Mouse (Mus musculus): ENCODE data around the gene Trp53bp2. TPM values are rescaled to one million over a fixed set of nuclear protein-coding genes. Genes with fewer than 3 reads are reported as not detected.

The Trp53bp2 gene
- polyA plus RNA-seq, 1 experiment from 2014 or later = 22.4 TPM

DNA sequence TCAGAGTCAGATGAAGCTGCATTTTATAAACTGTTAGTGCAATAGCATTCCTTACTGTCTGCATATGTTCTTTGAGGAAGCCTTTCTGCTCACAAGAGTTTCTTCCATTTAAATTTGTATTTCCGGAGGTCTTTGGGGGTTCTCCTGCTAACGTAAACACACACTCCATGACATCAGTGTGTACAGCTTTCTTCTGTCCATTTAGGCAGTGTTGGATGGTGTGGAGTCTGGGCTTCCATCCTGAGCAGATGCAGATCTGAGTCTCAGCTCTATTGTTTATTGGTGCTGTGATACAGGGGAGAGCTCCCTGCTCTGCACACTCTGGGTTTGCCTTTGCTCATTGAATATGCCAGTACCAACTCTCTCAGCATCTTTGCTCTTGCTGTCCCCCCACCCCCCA, 9.8 kb upstream of the Trp53bp2 start:
- H3K4me2 ChIP-seq (ENCODE audit: low read depth, low read length) = no peak overlapping the region
- peak; percentile 88 for ATAC-seq (ENCODE audit: low read depth)
- H3K27me3 ChIP-seq (ENCODE audit: control insufficient read depth, insufficient read depth, low read depth, low read length) = no peaks in the 10 kb centered on the region

GRCm38 (mm10) chr1:182399908-182400307, 9.1 kb upstream of the Trp53bp2 start:
- Histone ChIP-seq H3K36me3 (ENCODE audit: control insufficient read depth, insufficient read depth, low read length) (no peaks in the 10 kb centered on the region), H3K4me3 (ENCODE audit: low read length) (no peak overlapping the region), H3K27ac (ENCODE audit: low read length) (peak overlapping the region; percentile 91), H3K9me3 (ENCODE audit: control insufficient read depth, low read length) (no peaks in the 10 kb centered on the region), H3K4me2 (ENCODE audit: low read depth, low read length) (no peak overlapping the region), H3K4me1 (replicated peaks; ENCODE audit: control insufficient read depth, insufficient read depth, low read length) (peaks cover 31% of the 10 kb centered on the region), H3K9ac (ENCODE audit: low read length) (no peak overlapping the region), H3K27me3 (ENCODE audit: control insufficient read depth, insufficient read depth, low read depth, low read length) (no peaks in the 10 kb centered on the region)
- ATAC-seq (ENCODE audit: low read depth) = peak; percentile 22; the same call in 1 of the 2 replicates
- whole genome bisulfite sequencing = 53% methylated on average over 3 of the region's 3 CpGs

More for the DNA sequence above, 9.8 kb upstream of the Trp53bp2 start:
- Histone ChIP-seq H3K4me3 (ENCODE audit: low read length) (no peak overlapping the region), H3K36me3 (ENCODE audit: control insufficient read depth, insufficient read depth, low read length) (no peaks in the 10 kb centered on the region), H3K9me3 (ENCODE audit: control insufficient read depth, low read length) (no peaks in the 10 kb centered on the region), H3K27ac (ENCODE audit: low read length) (peak overlapping the region; percentile 91), H3K4me1 (replicated peaks; ENCODE audit: control insufficient read depth, insufficient read depth, low read length) (peaks cover 31% of the 10 kb centered on the region), H3K9ac (ENCODE audit: low read length) (0 out of 2 replicates have a peak overlapping the region, but pooled peaks have one; percentile 30)
- WGBS = 22% methylated on average over 2 of the region's 2 CpGs

DNA sequence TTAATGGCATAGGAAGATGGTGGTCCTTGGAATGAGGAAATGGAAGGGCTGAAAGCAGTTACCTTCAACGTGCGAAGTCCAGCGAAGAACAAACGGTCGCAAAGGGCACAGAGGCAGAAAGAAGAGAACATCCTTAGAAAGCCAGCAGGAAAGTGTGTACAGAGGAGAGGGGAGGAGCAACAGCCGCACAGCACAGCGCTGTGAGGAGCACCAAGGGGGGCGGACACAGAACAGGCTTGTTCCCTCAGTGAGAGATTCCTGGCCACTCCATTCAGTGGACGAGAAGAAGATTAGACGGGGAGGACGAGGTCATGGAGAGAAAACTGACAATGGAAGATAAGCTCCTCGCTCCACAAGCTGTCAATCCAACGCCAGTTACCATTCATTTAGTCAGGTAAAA, 5.9 kb upstream of the Trp53bp2 start:
- no peak overlapping the region for H3K4me2 ChIP-seq (ENCODE audit: low read depth, low read length)
- H3K27ac ChIP-seq (ENCODE audit: low read length) = no peak overlapping the region
- no peak for ATAC-seq (ENCODE audit: low read depth)
- 33% methylated on average over 13 of the region's 13 CpGs for WGBS
- no peaks in the 10 kb centered on the region for H3K9me3 ChIP-seq (ENCODE audit: control insufficient read depth, low read length)
- H3K36me3 ChIP-seq (ENCODE audit: control insufficient read depth, insufficient read depth, low read length) = no peaks in the 10 kb centered on the region
- H3K9ac ChIP-seq (ENCODE audit: low read length) = no peak overlapping the region
- peaks cover 37% of the 10 kb centered on the region for H3K4me1 ChIP-seq (replicated peaks; ENCODE audit: control insufficient read depth, insufficient read depth, low read length)
- H3K27me3 ChIP-seq (ENCODE audit: control insufficient read depth, insufficient read depth, low read depth, low read length) = no peaks in the 10 kb centered on the region
- H3K4me3 ChIP-seq (ENCODE audit: low read length) = no peak overlapping the region

DNA sequence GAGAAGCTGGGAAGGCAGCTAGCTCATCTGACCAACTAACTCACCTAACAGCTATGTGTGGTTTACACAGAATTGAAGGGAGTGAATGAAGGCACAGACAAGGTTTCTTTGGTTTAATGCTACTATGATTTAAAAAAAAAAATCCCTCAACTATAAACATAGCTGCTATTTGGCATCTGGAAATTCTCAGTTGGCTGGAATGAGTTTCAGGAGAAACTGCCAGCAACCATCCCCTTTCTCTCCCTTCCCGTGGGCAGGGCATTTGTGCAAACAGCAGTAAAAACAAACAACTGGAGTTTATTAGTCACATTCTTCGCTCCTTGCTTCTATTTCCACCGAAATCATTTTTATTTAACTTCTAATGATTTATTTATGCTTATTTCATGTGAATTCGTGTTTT, 2.4 kb upstream of the Trp53bp2 start:
- Histone ChIP-seq H3K36me3 (ENCODE audit: control insufficient read depth, insufficient read depth, low read length) (no peaks in the 10 kb centered on the region), H3K9me3 (ENCODE audit: control insufficient read depth, low read length) (no peaks in the 10 kb centered on the region), H3K27ac (ENCODE audit: low read length) (peak overlapping the region; percentile 29; the same call in 1 of the 2 replicates), H3K27me3 (ENCODE audit: control insufficient read depth, insufficient read depth, low read depth, low read length) (no peaks in the 10 kb centered on the region), H3K4me1 (replicated peaks; ENCODE audit: control insufficient read depth, insufficient read depth, low read length) (peaks cover 29% of the 10 kb centered on the region), H3K9ac (ENCODE audit: low read length) (no peak overlapping the region), H3K4me2 (ENCODE audit: low read depth, low read length) (no peak overlapping the region), H3K4me3 (ENCODE audit: low read length) (no peak overlapping the region)
- ATAC-seq (ENCODE audit: low read depth) = no peak
- 43% methylated on average over 4 of the region's 4 CpGs for WGBS

DNA sequence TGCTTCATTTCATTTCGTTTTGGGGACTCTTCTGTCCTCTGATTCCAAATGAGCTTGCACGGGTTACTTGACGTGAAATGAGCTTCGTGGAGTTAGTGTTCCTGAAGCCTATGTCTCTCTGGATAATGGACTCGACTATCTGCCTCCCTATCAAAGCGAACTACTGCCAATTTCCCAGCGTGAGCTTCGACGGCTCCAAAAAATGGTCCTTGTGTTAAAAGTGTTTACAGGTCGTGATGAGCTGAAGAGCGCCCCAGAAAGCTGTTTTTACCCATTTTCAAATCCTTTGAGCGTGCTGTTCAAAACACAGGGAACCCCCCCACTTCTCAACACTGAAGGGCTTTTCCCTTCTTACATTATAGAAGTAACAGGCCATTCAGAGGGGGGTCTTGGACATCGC, 729 bp upstream of the Trp53bp2 start:
- Histone ChIP-seq H3K4me2 (ENCODE audit: low read depth, low read length) (peak overlapping the region; percentile 75), H3K4me1 (replicated peaks; ENCODE audit: control insufficient read depth, insufficient read depth, low read length) (peaks cover 31% of the 10 kb centered on the region), H3K9me3 (ENCODE audit: control insufficient read depth, low read length) (no peaks in the 10 kb centered on the region), H3K27ac (ENCODE audit: low read length) (peak overlapping the region; percentile 94), H3K36me3 (ENCODE audit: control insufficient read depth, insufficient read depth, low read length) (no peaks in the 10 kb centered on the region), H3K4me3 (ENCODE audit: low read length) (peak overlapping the region; percentile 99), H3K9ac (ENCODE audit: low read length) (peak overlapping the region; percentile 85), H3K27me3 (ENCODE audit: control insufficient read depth, insufficient read depth, low read depth, low read length) (no peaks in the 10 kb centered on the region)
- ATAC-seq (ENCODE audit: low read depth) = no peak
- 5% methylated on average over 13 of the region's 13 CpGs for WGBS

DNA sequence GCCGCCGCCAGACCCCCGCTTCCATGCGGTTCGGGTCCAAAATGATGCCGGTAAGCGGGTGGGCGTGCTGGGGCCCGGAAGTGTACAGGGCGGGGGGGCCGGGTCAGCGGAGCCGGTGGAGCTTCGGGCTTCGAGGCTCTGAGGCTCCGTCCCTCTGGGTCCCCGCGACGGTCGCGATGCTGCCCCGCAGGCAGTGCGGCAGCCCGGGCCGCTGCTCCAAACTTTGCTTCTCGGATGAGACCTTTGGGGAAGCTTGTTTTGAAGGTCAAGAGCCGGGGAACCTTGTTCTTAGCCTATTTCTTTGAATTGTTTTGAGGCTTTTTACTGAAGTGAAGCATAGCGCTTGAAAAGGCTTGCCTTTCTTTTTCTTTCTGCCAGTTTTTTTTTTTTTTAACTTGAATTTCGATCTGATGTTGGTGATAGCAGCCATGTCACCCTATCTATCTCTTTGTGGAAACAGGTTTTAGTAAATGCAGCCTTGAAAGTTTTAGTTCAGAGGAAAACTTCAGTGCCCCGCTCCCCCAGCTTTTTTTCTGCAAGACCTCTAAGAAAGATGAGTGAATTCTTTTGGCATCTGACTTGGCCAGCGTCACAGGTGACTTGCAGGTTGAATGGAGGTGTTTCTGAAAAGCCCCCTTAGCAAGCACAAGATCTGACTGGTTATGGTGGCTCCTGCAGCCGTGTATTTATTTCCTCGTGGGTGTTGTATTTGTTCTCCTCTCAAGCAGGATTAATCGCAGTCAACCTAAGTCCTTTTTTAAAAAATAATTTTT, 615 bp downstream of the Trp53bp2 start:
- H3K27ac ChIP-seq (ENCODE audit: low read length) = peak overlapping the region; percentile 93
- H3K4me2 ChIP-seq (ENCODE audit: low read depth, low read length) = peak overlapping the region; percentile 86
- no peaks in the 10 kb centered on the region for H3K27me3 ChIP-seq (ENCODE audit: control insufficient read depth, insufficient read depth, low read depth, low read length)
- H3K4me3 ChIP-seq (ENCODE audit: low read length) = peak overlapping the region; percentile 99
- H3K36me3 ChIP-seq (ENCODE audit: control insufficient read depth, insufficient read depth, low read length) = no peaks in the 10 kb centered on the region
- WGBS = 1% methylated on average over 32 of the region's 34 CpGs
- no peaks in the 10 kb centered on the region for H3K9me3 ChIP-seq (ENCODE audit: control insufficient read depth, low read length)
- H3K4me1 ChIP-seq (replicated peaks; ENCODE audit: control insufficient read depth, insufficient read depth, low read length) = peaks cover 30% of the 10 kb centered on the region
- H3K9ac ChIP-seq (ENCODE audit: low read length) = peak overlapping the region; percentile 98
- peak; percentile 62 for ATAC-seq (ENCODE audit: low read depth)

DNA sequence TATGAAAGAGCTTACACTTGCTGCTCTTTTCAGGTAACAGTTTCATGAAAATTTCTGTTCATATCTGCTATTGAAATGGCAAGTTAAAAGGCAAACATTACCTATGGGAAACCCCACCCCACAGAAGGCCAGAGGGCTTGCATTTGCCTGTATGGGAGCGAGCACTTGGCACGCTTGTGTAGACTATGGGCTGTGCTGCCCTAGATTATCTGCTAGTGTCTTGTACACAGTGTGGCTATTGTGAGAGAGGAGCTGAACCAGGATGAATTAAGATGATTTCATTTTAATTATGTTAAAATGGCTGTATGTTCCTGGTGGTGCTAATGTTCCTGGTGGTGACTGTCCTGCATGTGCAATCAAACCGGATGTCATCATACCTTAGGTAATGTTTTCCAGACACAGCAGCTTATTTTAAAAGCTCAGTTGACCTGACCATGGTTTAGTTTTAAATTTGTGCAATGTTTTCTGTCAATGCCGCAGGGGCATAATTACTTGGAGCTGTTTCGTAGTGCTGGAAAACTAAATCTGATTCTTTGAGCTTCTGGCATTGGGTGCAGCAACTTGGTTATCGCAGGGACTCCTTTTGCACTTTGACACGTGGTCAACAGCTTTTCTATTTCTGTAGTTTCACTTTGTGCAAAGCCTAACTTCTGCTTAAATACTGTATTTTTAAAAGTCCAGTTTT, 3.8 kb downstream of the Trp53bp2 start:
- Histone ChIP-seq H3K27ac (ENCODE audit: low read length) (no peak overlapping the region), H3K9me3 (ENCODE audit: control insufficient read depth, low read length) (no peaks in the 10 kb centered on the region), H3K27me3 (ENCODE audit: control insufficient read depth, insufficient read depth, low read depth, low read length) (no peaks in the 10 kb centered on the region), H3K4me2 (ENCODE audit: low read depth, low read length) (no peak overlapping the region), H3K4me3 (ENCODE audit: low read length) (no peak overlapping the region), H3K9ac (ENCODE audit: low read length) (no peak overlapping the region), H3K36me3 (ENCODE audit: control insufficient read depth, insufficient read depth, low read length) (no peaks in the 10 kb centered on the region), H3K4me1 (replicated peaks; ENCODE audit: control insufficient read depth, insufficient read depth, low read length) (peaks cover 24% of the 10 kb centered on the region)
- no peak for ATAC-seq (ENCODE audit: low read depth)
- WGBS = 74% methylated on average over 7 of the region's 7 CpGs

DNA sequence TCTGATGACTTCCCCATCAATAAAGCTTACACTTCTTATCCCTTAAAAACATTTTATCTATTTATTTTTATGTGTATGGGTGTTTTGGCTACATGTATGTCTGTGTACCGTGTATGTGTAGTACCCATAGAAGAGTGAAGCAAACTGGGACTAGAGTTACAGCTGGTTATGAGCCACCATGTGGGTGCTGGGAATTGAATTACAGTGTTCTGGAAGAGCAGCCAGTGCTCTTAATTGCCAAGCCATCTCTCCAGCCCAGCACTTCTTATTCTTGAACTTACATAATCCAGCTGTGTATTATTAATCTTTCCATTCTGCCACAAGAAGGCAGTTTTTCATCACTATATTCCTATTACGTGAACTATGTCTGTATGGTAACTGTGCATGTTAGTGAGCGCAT, 10.5 kb downstream of the Trp53bp2 start:
- Histone ChIP-seq H3K9me3 (ENCODE audit: control insufficient read depth, low read length) (no peaks in the 10 kb centered on the region), H3K4me1 (replicated peaks; ENCODE audit: control insufficient read depth, insufficient read depth, low read length) (no peaks in the 10 kb centered on the region), H3K27me3 (ENCODE audit: control insufficient read depth, insufficient read depth, low read depth, low read length) (no peaks in the 10 kb centered on the region), H3K36me3 (ENCODE audit: control insufficient read depth, insufficient read depth, low read length) (no peaks in the 10 kb centered on the region), H3K4me3 (ENCODE audit: low read length) (no peak overlapping the region), H3K4me2 (ENCODE audit: low read depth, low read length) (no peak overlapping the region), H3K9ac (ENCODE audit: low read length) (no peak overlapping the region), H3K27ac (ENCODE audit: low read length) (no peak overlapping the region)
- ATAC-seq (ENCODE audit: low read depth) = no peak
- 69% methylated on average over 3 of the region's 3 CpGs for WGBS

DNA sequence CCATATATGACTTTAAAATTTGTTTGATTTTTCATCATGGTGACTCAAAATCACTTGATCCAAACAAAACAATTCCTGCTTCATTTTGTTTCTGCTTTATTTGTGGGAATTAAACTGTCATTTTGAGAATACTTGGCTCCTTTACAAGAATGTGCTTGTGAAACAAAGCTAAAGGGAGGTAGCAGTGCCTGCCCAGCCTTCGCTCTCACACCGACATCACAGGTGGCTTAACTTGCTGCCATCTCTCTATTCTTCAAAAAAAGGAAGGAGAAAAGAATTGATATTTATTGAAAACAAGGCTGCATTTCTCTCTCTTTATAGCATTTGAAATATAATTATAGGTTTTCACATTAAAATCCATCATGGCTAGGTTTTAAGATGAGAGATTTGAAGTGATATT, 15.3 kb downstream of the Trp53bp2 start:
- Histone ChIP-seq H3K36me3 (ENCODE audit: control insufficient read depth, insufficient read depth, low read length) (no peaks in the 10 kb centered on the region), H3K27ac (ENCODE audit: low read length) (no peak overlapping the region), H3K4me3 (ENCODE audit: low read length) (no peak overlapping the region), H3K27me3 (ENCODE audit: control insufficient read depth, insufficient read depth, low read depth, low read length) (no peaks in the 10 kb centered on the region), H3K9ac (ENCODE audit: low read length) (no peak overlapping the region), H3K9me3 (ENCODE audit: control insufficient read depth, low read length) (no peaks in the 10 kb centered on the region), H3K4me1 (replicated peaks; ENCODE audit: control insufficient read depth, insufficient read depth, low read length) (peaks cover 4% of the 10 kb centered on the region), H3K4me2 (ENCODE audit: low read depth, low read length) (no peak overlapping the region)
- ATAC-seq (ENCODE audit: low read depth) = no peak
- 54% methylated on average over 2 of the region's 2 CpGs for WGBS
